Mouse (Mus musculus) hindbrain, embryonic 15.5 days (tissue): Measurements from ENCODE around the gene Tedc2. TPM values are rescaled to one million over a fixed set of nuclear protein-coding genes. Genes with fewer than 3 reads are reported as not detected.

Experiments
- ATAC-seq: fragments of 200-750 bp; cut with Nextera tagmentation; 2 replicates; pipeline ENCODE4 v1.8.0; 2017; ENCODE audit warnings: low read depth, moderate number of reproducible peaks, moderate TSS enrichment; ENCODE audit not compliant: low FRiP score
- H3K27ac ChIP-seq: fragments of 300-500 bp; sonication (generic); replicated peaks from 2 replicates; pipeline ENCODE4 v1.5.1; 2015; ENCODE audit warnings: mild to moderate bottlenecking, inconsistent platforms
- H3K27me3 ChIP-seq: fragments of 300-500 bp; sonication (generic); 2 replicates; pipeline ENCODE4 v1.6.1; 2015; ENCODE audit warnings: control low read depth, inconsistent platforms
- H3K36me3 ChIP-seq: fragments of 300-500 bp; sonication (generic); 2 replicates; pipeline ENCODE4 v1.6.1; 2015; ENCODE audit warnings: control low read depth, inconsistent platforms
- H3K4me1 ChIP-seq: fragments of 300-500 bp; sonication (generic); replicated peaks from 2 replicates; pipeline ENCODE4 v1.6.1; 2015; ENCODE audit warnings: control low read depth, inconsistent platforms
- H3K4me2 ChIP-seq: fragments of 300-500 bp; sonication (generic); 2 replicates; pipeline ENCODE4 v1.6.1; 2015; ENCODE audit warnings: moderate library complexity, mild to moderate bottlenecking, inconsistent platforms
- H3K4me3 ChIP-seq: fragments of 300-500 bp; sonication (generic); 2 replicates; pipeline ENCODE4 v1.5.1; 2015; ENCODE audit warnings: mild to moderate bottlenecking, inconsistent platforms
- H3K9ac ChIP-seq: fragments of 300-500 bp; sonication (generic); 2 replicates; pipeline ENCODE4 v1.6.1; 2015; ENCODE audit warnings: inconsistent platforms
- H3K9me3 ChIP-seq: fragments of 300-500 bp; sonication (generic); 2 replicates; pipeline ENCODE4 v1.6.1; 2016; ENCODE audit warnings: control low read depth, inconsistent platforms
- WGBS: fragments of 180-500 bp; shearing (Covaris S2); methylation state at CpG from one replicate; pipeline ENCODE4 v1.1.7; 2015; 5-methylcytosine and 5-hydroxymethylcytosine counted together
- polyA plus RNA-seq: library from polyadenylated mRNA; unstranded; fragments of >200 nt; fragmentation: Nextera tagmentation; extraction: Ambion mirVana; gene quantifications from 2 replicates; pipeline ENCODE4 v1.2.1, GENCODE M21; 2015

The Tedc2 gene
- polyA plus RNA-seq, 1 experiment from 2014 or later: 12.6 TPM

DNA sequence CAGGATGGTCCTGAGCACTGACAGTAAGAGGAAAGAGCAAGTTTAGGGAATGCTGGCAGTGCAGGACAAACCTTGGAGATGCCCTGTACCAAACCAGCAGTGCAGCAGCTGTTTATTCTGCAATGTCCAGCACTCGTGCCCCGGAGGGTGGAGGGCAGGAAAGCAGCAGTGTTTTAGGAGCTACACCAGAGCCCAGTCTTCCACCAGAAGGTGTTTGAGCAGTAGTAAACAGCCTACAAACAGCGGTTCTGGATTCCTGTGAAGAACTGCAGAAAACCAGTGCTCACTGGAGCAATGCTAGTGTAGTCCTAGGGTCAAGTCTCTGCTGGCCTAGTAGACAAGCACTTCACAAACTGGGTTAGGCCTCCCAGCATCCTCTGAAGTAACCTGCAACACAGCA, 46.4 kb downstream of the Tedc2 start:
- ATAC-seq: no peak
- Histone ChIP-seq H3K9ac (no peak overlapping the region), H3K27ac (no peak overlapping the region), H3K27me3 (no peaks in the 10 kb centered on the region), H3K9me3 (no peaks in the 10 kb centered on the region), H3K36me3 (0 out of 2 replicates have a peak, but pooled peaks cover 4% of the 10 kb centered on the region), H3K4me1 (peaks cover 12% of the 10 kb centered on the region), H3K4me2 (no peak overlapping the region), H3K4me3 (no peak overlapping the region)
- WGBS: 90% methylated on average over 3 of the region's 3 CpGs

DNA sequence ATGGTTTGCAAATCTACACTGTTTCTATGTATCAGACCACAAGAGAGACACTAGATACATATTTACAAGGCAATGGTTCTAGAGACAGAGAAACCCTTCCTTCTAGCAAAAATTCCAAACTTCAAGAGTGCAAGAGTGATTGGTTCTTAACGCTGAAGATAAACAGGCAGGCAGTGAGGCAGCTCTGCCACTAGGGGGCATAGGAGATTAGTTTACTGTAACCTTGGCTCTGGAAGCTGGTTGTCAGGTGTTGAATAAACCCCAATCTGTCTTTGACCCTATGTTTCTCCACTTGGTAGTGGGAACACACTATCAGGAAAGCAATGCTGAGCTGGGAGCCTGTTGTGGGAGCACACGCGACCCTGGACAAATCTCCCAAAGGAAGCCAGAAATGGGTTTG, 47.2 kb downstream of the Tedc2 start:
- no peaks in the 10 kb centered on the region for H3K27me3 ChIP-seq
- no peak for ATAC-seq
- no peaks in the 10 kb centered on the region for H3K9me3 ChIP-seq
- H3K36me3 ChIP-seq: no peaks in the 10 kb centered on the region
- H3K9ac ChIP-seq: no peak overlapping the region
- H3K4me3 ChIP-seq: no peak overlapping the region
- no peak overlapping the region for H3K27ac ChIP-seq
- WGBS: 6% methylated on average over 3 of the region's 3 CpGs
- no peak overlapping the region for H3K4me2 ChIP-seq
- H3K4me1 ChIP-seq: peaks cover 12% of the 10 kb centered on the region

DNA sequence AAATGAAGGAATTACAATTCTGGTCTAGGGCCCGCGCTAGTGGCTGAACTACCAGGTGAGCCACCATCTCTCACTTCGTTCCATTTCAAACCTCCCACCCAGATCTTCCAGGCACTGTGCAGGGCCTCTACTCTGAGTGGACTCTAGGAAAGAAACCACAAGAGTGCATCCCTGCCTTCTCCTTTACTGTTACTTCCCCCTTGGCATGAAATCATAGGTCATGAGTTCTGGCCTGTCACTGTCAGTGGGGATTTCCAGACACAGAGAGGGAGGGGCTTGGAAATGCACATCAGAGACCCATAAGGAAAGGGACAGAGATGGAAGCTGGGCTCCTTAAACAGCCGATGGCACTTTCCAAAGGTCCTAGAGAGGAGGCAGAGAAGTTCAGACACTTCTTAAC, 48.9 kb downstream of the Tedc2 start:
- WGBS: 84% methylated on average over 4 of the region's 4 CpGs
- Histone ChIP-seq H3K36me3 (peaks cover 6% of the 10 kb centered on the region; the same call in 1 of the 2 replicates), H3K4me3 (no peak overlapping the region), H3K27me3 (no peaks in the 10 kb centered on the region), H3K4me1 (peaks cover 29% of the 10 kb centered on the region), H3K4me2 (no peak overlapping the region), H3K9me3 (no peaks in the 10 kb centered on the region), H3K27ac (no peak overlapping the region), H3K9ac (no peak overlapping the region)
- no peak for ATAC-seq

DNA sequence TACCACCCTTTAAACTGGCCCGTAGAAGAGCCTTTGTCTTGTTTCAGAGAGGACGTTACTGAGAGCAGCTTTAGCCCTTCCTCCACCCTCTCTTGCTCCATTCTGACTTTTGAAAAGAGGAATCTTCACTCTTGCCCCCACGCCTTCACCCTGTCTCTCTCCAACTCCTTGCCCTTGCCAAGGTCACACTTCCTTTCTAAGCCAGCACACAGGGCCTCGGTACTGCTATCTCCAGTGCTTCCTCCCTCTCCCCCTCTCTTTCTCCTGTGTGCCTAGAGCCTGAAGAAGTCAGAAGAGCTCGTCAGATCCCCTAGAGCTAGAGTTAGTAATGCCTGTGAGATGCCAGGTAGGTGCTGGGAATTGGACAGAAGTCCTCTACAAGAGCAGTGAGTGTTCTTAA, 49.9 kb downstream of the Tedc2 start:
- no peak overlapping the region for H3K4me3 ChIP-seq
- no peaks in the 10 kb centered on the region for H3K27me3 ChIP-seq
- H3K9me3 ChIP-seq: no peaks in the 10 kb centered on the region
- H3K4me1 ChIP-seq: peaks cover 34% of the 10 kb centered on the region
- WGBS: 81% methylated on average over 5 of the region's 5 CpGs
- H3K27ac ChIP-seq: no peak overlapping the region
- no peak overlapping the region for H3K4me2 ChIP-seq
- peaks cover 10% of the 10 kb centered on the region; the same call in 1 of the 2 replicates for H3K36me3 ChIP-seq
- H3K9ac ChIP-seq: no peak overlapping the region
- no peak for ATAC-seq

DNA sequence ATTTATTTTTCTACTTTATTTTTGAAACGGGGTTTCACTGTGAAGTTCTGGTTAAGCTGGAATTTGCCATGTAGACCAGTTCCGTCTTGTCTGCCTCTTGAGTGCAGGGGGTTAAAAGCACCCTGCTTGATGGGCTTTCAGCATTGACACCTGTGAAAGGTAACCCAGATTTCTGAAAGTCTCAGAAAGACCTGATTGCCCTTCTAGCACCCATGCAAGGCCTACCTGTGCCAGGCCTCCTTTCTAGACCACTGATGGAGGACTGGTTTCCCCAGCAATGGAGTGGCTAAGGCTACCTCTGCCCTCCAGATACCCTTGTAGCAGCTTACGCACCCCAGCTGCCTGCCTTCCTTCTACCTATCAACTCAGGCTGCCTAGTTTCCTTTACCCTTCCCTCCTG, 50.5 kb downstream of the Tedc2 start:
- WGBS: 66% methylated on average over 3 of the region's 3 CpGs

DNA sequence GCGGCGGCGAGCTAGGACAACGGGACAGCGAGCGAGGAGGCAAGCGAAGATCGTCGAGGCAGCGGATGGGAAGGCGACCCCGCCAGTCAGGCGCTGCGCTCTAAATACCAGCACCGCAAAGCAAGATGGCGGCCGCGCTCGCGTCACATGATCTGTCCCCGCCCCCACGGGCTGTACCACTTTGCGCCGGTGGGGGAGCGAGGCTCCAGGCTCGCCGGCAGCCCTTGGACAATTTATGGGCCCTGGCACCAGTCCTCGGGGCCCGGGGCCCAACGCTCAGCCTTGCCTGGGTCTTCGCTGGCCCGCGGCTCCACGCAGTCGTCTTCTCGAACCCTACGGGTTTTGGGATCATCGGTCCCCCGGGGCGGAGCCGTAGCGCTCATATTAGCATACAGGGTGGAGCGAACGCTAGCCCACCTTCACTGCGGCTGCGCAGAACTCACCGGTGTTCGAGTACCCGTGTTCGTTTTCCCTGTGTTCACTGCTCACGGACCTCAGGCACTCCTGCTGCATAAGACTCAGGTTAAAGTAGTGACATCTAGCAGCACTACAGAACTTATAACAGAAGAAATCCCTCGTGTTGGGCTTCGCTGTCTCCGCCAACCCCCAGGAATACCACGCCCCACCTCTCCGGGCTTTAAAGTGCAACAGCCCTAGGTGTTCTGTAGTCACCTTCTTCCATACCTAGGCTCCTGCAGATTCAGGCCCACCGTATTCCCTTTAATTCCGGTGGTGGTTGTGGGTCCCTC, 51.2 kb downstream of the Tedc2 start, which contains the start of gene Atp6v0c:
Gene Atp6v0c, minus strand, starts transcription at position 386 of the 749 bp plus-strand sequence.
- Histone ChIP-seq H3K9me3 (no peaks in the 10 kb centered on the region), H3K4me1 (peaks cover 38% of the 10 kb centered on the region), H3K4me2 (peak within 1 kb of the TSS; percentile 77), H3K27ac (peak within 1 kb of the TSS; percentile 100), H3K9ac (peak within 1 kb of the TSS; percentile 98), H3K4me3 (peak within 1 kb of the TSS; percentile 98), H3K36me3 (peaks cover 13% of the 10 kb centered on the region; the same call in 1 of the 2 replicates), H3K27me3 (no peaks in the 10 kb centered on the region)
- ATAC-seq: peak; percentile 90
- WGBS: under 1% methylated on average over 58 of the region's 58 CpGs

More for the DNA sequence above, 50.5 kb downstream of the Tedc2 start:
- Histone ChIP-seq H3K27me3 (no peaks in the 10 kb centered on the region), H3K9me3 (no peaks in the 10 kb centered on the region), H3K4me2 (peak overlapping the region; percentile 77), H3K27ac (peak overlapping the region; percentile 100), H3K4me1 (peaks cover 38% of the 10 kb centered on the region), H3K9ac (peak overlapping the region; percentile 98), H3K36me3 (peaks cover 13% of the 10 kb centered on the region; the same call in 1 of the 2 replicates), H3K4me3 (peak overlapping the region; percentile 98)
- no peak for ATAC-seq

DNA sequence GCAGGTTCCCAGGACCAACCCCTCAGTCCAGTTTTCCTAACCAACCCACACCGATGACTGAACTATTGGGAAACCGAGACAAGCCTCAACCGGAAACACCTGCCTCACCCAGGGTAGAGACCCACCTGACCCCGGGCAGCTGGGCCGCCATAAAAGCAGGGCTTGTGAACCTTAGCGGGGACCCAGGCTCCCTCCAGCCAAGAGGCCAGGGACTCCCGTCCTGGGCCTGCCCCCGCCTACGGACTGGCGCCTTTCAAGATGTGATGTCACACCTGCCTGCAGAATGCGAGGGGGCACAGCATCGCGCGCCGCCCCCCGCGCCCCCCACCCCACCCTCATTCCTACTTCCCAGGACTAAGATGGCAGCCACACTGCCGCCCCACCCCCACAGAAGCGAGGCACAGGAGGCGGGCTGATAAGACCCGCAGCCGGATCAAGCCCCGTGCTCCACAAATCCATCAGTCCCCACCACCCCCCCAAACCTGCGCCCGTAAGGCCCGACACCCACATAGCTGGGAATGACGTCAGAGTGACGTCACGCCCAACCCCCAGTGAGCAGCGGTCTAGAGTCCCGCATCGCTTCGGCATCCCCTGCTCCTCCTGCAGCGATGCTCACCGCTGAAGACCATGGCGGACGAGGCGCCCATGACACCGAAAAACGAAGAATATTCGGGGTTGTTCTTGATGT, 51.9 kb downstream of the Tedc2 start:
- under 1% methylated on average over 37 of the region's 41 CpGs for WGBS
- peaks cover 38% of the 10 kb centered on the region for H3K4me1 ChIP-seq
- H3K36me3 ChIP-seq: peaks cover 13% of the 10 kb centered on the region; the same call in 1 of the 2 replicates
- ATAC-seq: peak; percentile 58
- no peaks in the 10 kb centered on the region for H3K27me3 ChIP-seq
- H3K4me2 ChIP-seq: peak overlapping the region; percentile 77
- H3K27ac ChIP-seq: peak overlapping the region; percentile 100
- peak overlapping the region; percentile 98 for H3K4me3 ChIP-seq
- no peaks in the 10 kb centered on the region for H3K9me3 ChIP-seq
- H3K9ac ChIP-seq: peak overlapping the region; percentile 98

DNA sequence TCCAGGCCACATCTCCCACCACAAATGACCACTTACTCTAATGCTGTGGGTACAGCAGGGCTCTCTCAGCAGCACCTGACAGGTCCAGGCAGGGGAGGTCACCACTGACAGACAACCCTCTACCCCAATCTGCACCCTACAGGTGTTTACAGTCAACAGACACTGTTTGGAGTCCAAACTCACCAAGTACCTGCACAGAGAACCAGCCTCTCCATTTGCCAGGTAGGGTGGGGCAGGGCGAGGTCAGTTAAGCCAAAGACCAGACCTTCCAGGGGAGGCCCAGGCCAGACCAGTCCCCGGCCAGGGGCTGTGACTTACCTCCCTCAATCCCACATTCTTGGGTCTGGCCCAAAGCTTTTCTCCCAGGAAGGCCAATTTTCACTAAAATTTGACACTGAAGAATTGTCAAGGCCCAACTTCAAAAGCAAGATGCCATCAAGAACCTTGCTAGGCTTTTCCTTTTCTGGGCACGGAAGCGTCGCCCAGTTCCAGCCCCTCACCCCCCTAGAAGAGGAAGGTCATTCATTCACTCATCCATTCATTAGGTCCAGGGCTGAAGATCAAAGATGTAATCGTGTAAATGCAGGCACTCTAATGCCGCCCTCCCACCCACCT, 52.7 kb downstream of the Tedc2 start:
- no peaks in the 10 kb centered on the region for H3K27me3 ChIP-seq
- H3K36me3 ChIP-seq: peaks cover 13% of the 10 kb centered on the region; the same call in 1 of the 2 replicates
- H3K4me1 ChIP-seq: peaks cover 37% of the 10 kb centered on the region
- peak overlapping the region; percentile 100; the same call in 1 of the 2 replicates for H3K27ac ChIP-seq
- ATAC-seq: no peak
- H3K4me3 ChIP-seq: peak overlapping the region; percentile 98
- H3K9me3 ChIP-seq: no peaks in the 10 kb centered on the region
- 61% methylated on average over 7 of the region's 7 CpGs for WGBS
- peak overlapping the region; percentile 77 for H3K4me2 ChIP-seq
- H3K9ac ChIP-seq: peak overlapping the region; percentile 98

DNA sequence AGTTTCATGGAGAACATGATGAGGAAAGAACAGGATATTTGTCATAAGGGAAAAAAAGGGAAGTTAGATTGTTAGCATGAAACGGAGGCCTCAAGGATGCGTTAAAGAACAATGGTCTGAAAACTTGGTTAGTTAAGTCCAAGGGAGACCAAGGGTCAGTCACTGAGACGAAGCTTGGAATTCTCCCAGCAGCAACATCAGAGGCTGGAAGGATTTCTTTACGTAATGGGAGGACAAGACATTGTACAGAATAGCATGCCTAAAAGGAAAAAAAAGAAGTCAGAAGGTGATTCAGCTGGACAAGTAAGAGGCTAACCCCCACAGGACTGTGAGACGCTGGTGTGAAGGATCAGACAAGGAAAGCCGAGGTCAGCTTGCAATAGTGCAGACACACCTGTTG, 53.5 kb downstream of the Tedc2 start:
- no peak for ATAC-seq
- WGBS: 90% methylated on average over 6 of the region's 6 CpGs
- no peak overlapping the region for H3K27ac ChIP-seq
- 0 out of 2 replicates have a peak overlapping the region, but pooled peaks have one; percentile 98 for H3K4me3 ChIP-seq
- H3K9me3 ChIP-seq: no peaks in the 10 kb centered on the region
- H3K4me1 ChIP-seq: peaks cover 46% of the 10 kb centered on the region
- no peak overlapping the region; the same call in 1 of the 2 replicates for H3K9ac ChIP-seq
- peak overlapping the region; percentile 77 for H3K4me2 ChIP-seq
- peaks cover 13% of the 10 kb centered on the region; the same call in 1 of the 2 replicates for H3K36me3 ChIP-seq
- no peaks in the 10 kb centered on the region for H3K27me3 ChIP-seq
